Mouse (Mus musculus): ENCODE data around the gene Zfp367. TPM values are rescaled to one million over a fixed set of nuclear protein-coding genes. Genes with fewer than 3 reads are reported as not detected.

The Zfp367 gene
- polyA plus RNA-seq, 1 experiment from 2014 or later, result 11.3 TPM

GRCm38 (mm10) chr13:64169746-64170145 is 16.7 kb upstream of the Zfp367 start:
- no peaks in the 10 kb centered on the region for H3K79me2 ChIP-seq (ENCODE audit: inconsistent target)
- 93% methylated on average over 25 of the region's 25 CpGs for WGBS (ENCODE audit: missing documents)
- no peaks in the 10 kb centered on the region for H3K36me3 ChIP-seq (ENCODE audit: inconsistent target)
- no peak overlapping the region for H3K27ac ChIP-seq
- H3K4me3 ChIP-seq (ENCODE audit: inconsistent target), result no peak overlapping the region

GRCm38 (mm10) chr13:64163147-64163715 is 10.2 kb upstream of the Zfp367 start:
- H3K79me2 ChIP-seq (ENCODE audit: inconsistent target), result peaks cover 10% of the 10 kb centered on the region; the same call in 1 of the 2 replicates
- 91% methylated on average over 13 of the region's 13 CpGs for WGBS (ENCODE audit: missing documents)
- no peaks in the 10 kb centered on the region for H3K36me3 ChIP-seq (ENCODE audit: inconsistent target)
- H3K27ac ChIP-seq, result no peak overlapping the region
- H3K4me3 ChIP-seq (ENCODE audit: inconsistent target), result peak overlapping the region; percentile 47; the same call in 1 of the 2 replicates

- H3K79me2 ChIP-seq (ENCODE audit: inconsistent target), result peaks cover 10% of the 10 kb centered on the region; the same call in 1 of the 2 replicates
- 30% methylated on average over 12 of the region's 14 CpGs for WGBS (ENCODE audit: missing documents)
- no peak overlapping the region for H3K27ac ChIP-seq
- H3K36me3 ChIP-seq (ENCODE audit: inconsistent target), result no peaks in the 10 kb centered on the region
- H3K4me3 ChIP-seq (ENCODE audit: inconsistent target), result peak overlapping the region; percentile 47
Measured at GRCm38 (mm10) chr13:64162626-64163025, 9.6 kb upstream of the Zfp367 start.

- Histone ChIP-seq H3K4me3 (ENCODE audit: inconsistent target) (peak overlapping the region; percentile 47), H3K27ac (no peak overlapping the region), H3K36me3 (ENCODE audit: inconsistent target) (no peaks in the 10 kb centered on the region), H3K79me2 (ENCODE audit: inconsistent target) (peaks cover 10% of the 10 kb centered on the region; the same call in 1 of the 2 replicates)
- 1% methylated on average over 69 of the region's 71 CpGs for WGBS (ENCODE audit: missing documents)
Measured at GRCm38 (mm10) chr13:64161916-64162611, 9.1 kb upstream of the Zfp367 start.

GRCm38 (mm10) chr13:64161548-64161915 is 8.5 kb upstream of the Zfp367 start, which contains the start of gene Habp4:
Gene Habp4 (plus strand): TSS chr13:64161824.
- Histone ChIP-seq H3K27ac (no peak within 1 kb of the TSS), H3K79me2 (ENCODE audit: inconsistent target) (peaks cover 10% of the 10 kb centered on the region; the same call in 1 of the 2 replicates), H3K4me3 (ENCODE audit: inconsistent target) (peak within 1 kb of the TSS; percentile 47), H3K36me3 (ENCODE audit: inconsistent target) (no peaks in the 10 kb centered on the region)
- under 1% methylated on average over 29 of the region's 31 CpGs for WGBS (ENCODE audit: missing documents)

- no peaks in the 10 kb centered on the region for H3K36me3 ChIP-seq (ENCODE audit: inconsistent target)
- H3K79me2 ChIP-seq (ENCODE audit: inconsistent target), result peaks cover 3% of the 10 kb centered on the region
- no peak overlapping the region for H3K4me3 ChIP-seq (ENCODE audit: inconsistent target)
Measured at GRCm38 (mm10) chr13:64156966-64157365, 4.0 kb upstream of the Zfp367 start.

GRCm38 (mm10) chr13:64155171-64155571 is 2.2 kb upstream of the Zfp367 start:
- WGBS (ENCODE audit: missing documents), result 64% methylated on average over 1 of the region's 1 CpGs
- Histone ChIP-seq H3K36me3 (ENCODE audit: inconsistent target) (no peaks in the 10 kb centered on the region), H3K4me3 (ENCODE audit: inconsistent target) (no peak overlapping the region), H3K79me2 (ENCODE audit: inconsistent target) (peaks cover 21% of the 10 kb centered on the region), H3K27ac (no peak overlapping the region)

More at GRCm38 (mm10) chr13:64156966-64157365, 4.0 kb upstream of the Zfp367 start:
- no peak overlapping the region for H3K27ac ChIP-seq

GRCm38 (mm10) chr13:64154651-64155050 is 1.6 kb upstream of the Zfp367 start:
- 83% methylated on average over 2 of the region's 2 CpGs for WGBS (ENCODE audit: missing documents)
- H3K36me3 ChIP-seq (ENCODE audit: inconsistent target), result no peaks in the 10 kb centered on the region
- H3K27ac ChIP-seq, result peak overlapping the region; percentile 78
- H3K4me3 ChIP-seq (ENCODE audit: inconsistent target), result no peak overlapping the region
- H3K79me2 ChIP-seq (ENCODE audit: inconsistent target), result peaks cover 26% of the 10 kb centered on the region

- Histone ChIP-seq H3K4me3 (ENCODE audit: inconsistent target) (peak overlapping the region; percentile 30), H3K36me3 (ENCODE audit: inconsistent target) (no peaks in the 10 kb centered on the region), H3K27ac (peak overlapping the region; percentile 78), H3K79me2 (ENCODE audit: inconsistent target) (peaks cover 34% of the 10 kb centered on the region)
- WGBS (ENCODE audit: missing documents), result 2% methylated on average over 18 of the region's 18 CpGs
Measured at GRCm38 (mm10) chr13:64153751-64154267, 807 bp upstream of the Zfp367 start.

- whole genome bisulfite sequencing (ENCODE audit: missing documents), result under 1% methylated on average over 52 of the region's 61 CpGs
- H3K4me3 ChIP-seq (ENCODE audit: inconsistent target), result no peak overlapping the region; the same call in 1 of the 2 replicates
- no peak overlapping the region for H3K27ac ChIP-seq
- H3K36me3 ChIP-seq (ENCODE audit: inconsistent target), result no peaks in the 10 kb centered on the region
- peaks cover 46% of the 10 kb centered on the region for H3K79me2 ChIP-seq (ENCODE audit: inconsistent target)
Measured at GRCm38 (mm10) chr13:64152671-64153082, 325 bp downstream of the Zfp367 start.

GRCm38 (mm10) chr13:64152241-64152669 is 747 bp downstream of the Zfp367 start:
- Histone ChIP-seq H3K4me3 (ENCODE audit: inconsistent target) (peak overlapping the region; percentile 91), H3K36me3 (ENCODE audit: inconsistent target) (no peaks in the 10 kb centered on the region), H3K79me2 (ENCODE audit: inconsistent target) (peaks cover 50% of the 10 kb centered on the region), H3K27ac (peak overlapping the region; percentile 82)
- under 1% methylated on average over 37 of the region's 42 CpGs for WGBS (ENCODE audit: missing documents)

- WGBS (ENCODE audit: missing documents), result 70% methylated on average over 5 of the region's 5 CpGs
- no peak overlapping the region for H3K4me3 ChIP-seq (ENCODE audit: inconsistent target)
- H3K27ac ChIP-seq, result no peak overlapping the region
- H3K36me3 ChIP-seq (ENCODE audit: inconsistent target), result no peaks in the 10 kb centered on the region
- H3K79me2 ChIP-seq (ENCODE audit: inconsistent target), result peaks cover 67% of the 10 kb centered on the region
Measured at GRCm38 (mm10) chr13:64150121-64150520, 2.9 kb downstream of the Zfp367 start.

GRCm38 (mm10) chr13:64129616-64130375 is 23.2 kb downstream of the Zfp367 start:
- no peaks in the 10 kb centered on the region for H3K79me2 ChIP-seq (ENCODE audit: inconsistent target)
- peak overlapping the region; percentile 62 for H3K27ac ChIP-seq
- peaks cover 1% of the 10 kb centered on the region; the same call in 1 of the 2 replicates for H3K36me3 ChIP-seq (ENCODE audit: inconsistent target)
- H3K4me3 ChIP-seq (ENCODE audit: inconsistent target), result peak overlapping the region; percentile 64
- 39% methylated on average over 15 of the region's 15 CpGs for WGBS (ENCODE audit: missing documents)

- 6% methylated on average over 30 of the region's 44 CpGs for WGBS (ENCODE audit: missing documents)
- H3K79me2 ChIP-seq (ENCODE audit: inconsistent target), result no peaks in the 10 kb centered on the region
- peak within 1 kb of the TSS; percentile 62 for H3K27ac ChIP-seq
- no peaks in the 10 kb centered on the region for H3K36me3 ChIP-seq (ENCODE audit: inconsistent target)
- H3K4me3 ChIP-seq (ENCODE audit: inconsistent target), result peak within 1 kb of the TSS; percentile 64
Measured at GRCm38 (mm10) chr13:64128858-64129615, 24.0 kb downstream of the Zfp367 start, which contains the start of gene Slc35d2. Gene Slc35d2 (minus strand): TSS chr13:64129368.
